Mouse (Mus musculus): ENCODE data around the gene Ifna9.
"Not testable (repeated sequence)": the region's sequence is repeated elsewhere in the genome, so short reads cannot be mapped to it uniquely, and the experiment has no call there.

GRCm38 (mm10) chr4:88558145-88558544 is 34.0 kb downstream of the Ifna9 start, which contains the start of gene Ifna15:
- not testable (repeated sequence) for TF ChIP-seq MYOG (IDR thresholded peaks at IDR 0.05; ENCODE audit: control insufficient read depth, extremely low read depth, insufficient read length); MAX (IDR thresholded peaks at IDR 0.05)

Data from C2C12 (cell line).